Mouse (Mus musculus) CH12.LX (cell line): Measurements from ENCODE around the gene Nek6. TPM values are rescaled to one million over a fixed set of nuclear protein-coding genes. Genes with fewer than 3 reads are reported as not detected.

ENCODE experiments used
- DNase-seq: peaks from one replicate; pipeline ENCODE4 v3.0.0-alpha.2; 2013; ENCODE audit errors: extremely low read depth
- H3K27ac ChIP-seq: 2 replicates; pipeline ENCODE4 v1.5.1; 2012; ENCODE audit warnings: low read depth, mild to moderate bottlenecking, control low read depth, moderate library complexity; ENCODE audit not compliant: insufficient read depth
- H3K27me3 ChIP-seq: replicated peaks from 2 replicates; pipeline ENCODE3; 2012; ENCODE audit warnings: inconsistent platforms
- H3K36me3 ChIP-seq, 2 experiments: replicated peaks in 1 of 2; 2 replicates each; pipeline versions ENCODE3 to v1.6.1; 2012; ENCODE audit warnings: inconsistent platforms in 1 of 2, low read length in 1 of 2, mild to moderate bottlenecking in 1 of 2, mixed read lengths in 1 of 2, moderate library complexity in 1 of 2; ENCODE audit not compliant: control insufficient read depth in 1 of 2, insufficient read depth in 1 of 2
- H3K4me1 ChIP-seq, 2 experiments: 2 replicates each; pipeline ENCODE4 v1.6.1; 2012; ENCODE audit warnings: inconsistent platforms in 1 of 2, moderate library complexity in 1 of 2; ENCODE audit not compliant: insufficient read depth in 2 of 2, control insufficient read depth in 1 of 2
- H3K4me2 ChIP-seq: 2 replicates; pipeline ENCODE4 v1.6.1; 2012; ENCODE audit warnings: low read depth, mild to moderate bottlenecking, control low read depth; ENCODE audit not compliant: poor library complexity, insufficient read depth, severe bottlenecking
- H3K4me3 ChIP-seq, 3 experiments: fragments of 150-350 bp in 1 of 3; sonication (generic) in 1 of 3; replicated peaks in 1 of 3; 2 replicates each; pipeline versions ENCODE3 to v1.5.1; 2011 to 2012; ENCODE audit warnings: low read depth in 2 of 3, low read length in 2 of 3, mild to moderate bottlenecking in 2 of 3, moderate library complexity in 2 of 3, control low read depth in 1 of 3, improper control_type of control experiment in 1 of 3, inconsistent platforms in 1 of 3, mixed read lengths in 1 of 3; ENCODE audit not compliant: poor library complexity in 1 of 3
- H3K79me2 ChIP-seq: replicated peaks from 2 replicates; pipeline ENCODE4 v1.6.1; 2012; ENCODE audit warnings: mild to moderate bottlenecking, moderate library complexity; ENCODE audit not compliant: control insufficient read depth, poor library complexity, insufficient read depth, severe bottlenecking; ENCODE audit errors: extremely low read depth
- H3K9ac ChIP-seq: 2 replicates; pipeline ENCODE4 v1.6.1; 2012; ENCODE audit warnings: low read depth, mild to moderate bottlenecking, control low read depth, moderate library complexity; ENCODE audit not compliant: insufficient read depth
- H3K9me3 ChIP-seq: replicated peaks from 2 replicates; pipeline ENCODE3; 2012; ENCODE audit warnings: low read length, inconsistent platforms, mixed read lengths
- BHLHE40 ChIP-seq: IDR thresholded peaks from 2 replicates; pipeline ENCODE4 v1.6.1; 2011; ENCODE audit warnings: mild to moderate bottlenecking, low read depth, low read length, improper control_type of control experiment
- CHD1 ChIP-seq: IDR thresholded peaks from 2 replicates; pipeline ENCODE4 v1.6.1; 2012; ENCODE audit warnings: low read depth, low read length, improper control_type of control experiment, inconsistent platforms
- CHD2 ChIP-seq: IDR thresholded peaks from 2 replicates; pipeline ENCODE4 v1.6.1; 2011; ENCODE audit warnings: low read length, improper control_type of control experiment
- E2F4 ChIP-seq: IDR thresholded peaks from 2 replicates; pipeline ENCODE4 v1.6.1; 2011; ENCODE audit warnings: low read depth, low read length, improper control_type of control experiment; ENCODE audit not compliant: insufficient replicate concordance
- GABPA ChIP-seq: IDR thresholded peaks from 2 replicates; pipeline ENCODE4 v1.6.1; 2012; ENCODE audit warnings: low read depth, low read length, improper control_type of control experiment, inconsistent platforms; ENCODE audit not compliant: insufficient replicate concordance
- JUN ChIP-seq: IDR thresholded peaks from 2 replicates; pipeline ENCODE4 v1.6.1; 2011; ENCODE audit warnings: low read depth, mild to moderate bottlenecking, low read length, improper control_type of control experiment, moderate library complexity; ENCODE audit not compliant: insufficient read depth
- JUND ChIP-seq: conservative IDR thresholded peaks from 2 replicates; pipeline ENCODE4 v1.6.1; 2011; ENCODE audit warnings: low read depth, low read length, improper control_type of control experiment
- KAT2A ChIP-seq: IDR thresholded peaks from 2 replicates; pipeline ENCODE4 v1.6.1; 2012; ENCODE audit warnings: low read length, improper control_type of control experiment, inconsistent platforms; ENCODE audit not compliant: insufficient replicate concordance
- MAX ChIP-seq: IDR thresholded peaks from 2 replicates; pipeline ENCODE4 v1.6.1; 2011; ENCODE audit warnings: low read length, improper control_type of control experiment
- MXI1 ChIP-seq: IDR thresholded peaks from 2 replicates; pipeline ENCODE4 v1.6.1; 2011; ENCODE audit warnings: mild to moderate bottlenecking, low read depth, low read length, improper control_type of control experiment
- MYC ChIP-seq: IDR thresholded peaks from 2 replicates; pipeline ENCODE4 v1.6.1; 2011; ENCODE audit warnings: low read depth, mild to moderate bottlenecking, improper control_type of control experiment, low read length
- NELFE ChIP-seq: IDR thresholded peaks from 2 replicates; pipeline ENCODE4 v1.6.1; 2011; ENCODE audit warnings: low read depth, low read length, improper control_type of control experiment
- NRF1 ChIP-seq: IDR thresholded peaks from 2 replicates; pipeline ENCODE4 v1.6.1; 2014; ENCODE audit warnings: low read depth, mild to moderate bottlenecking, inconsistent platforms, low read length, improper control_type of control experiment, moderate library complexity
- PAX5 ChIP-seq: IDR thresholded peaks from 2 replicates; pipeline ENCODE4 v1.6.1; 2012; ENCODE audit warnings: low read length, inconsistent platforms, mixed read lengths
- POLR2AphosphoS2 ChIP-seq: IDR thresholded peaks from 2 replicates; pipeline ENCODE4 v1.6.1; 2011; ENCODE audit warnings: low read depth, low read length, improper control_type of control experiment
- RCOR1 ChIP-seq: conservative IDR thresholded peaks from 2 replicates; pipeline ENCODE4 v1.6.1; 2012; ENCODE audit warnings: low read depth, mild to moderate bottlenecking, inconsistent platforms, low read length, improper control_type of control experiment
- SIN3A ChIP-seq: IDR thresholded peaks from 2 replicates; pipeline ENCODE4 v1.6.1; 2012; ENCODE audit warnings: low read length, improper control_type of control experiment, inconsistent platforms
- TBP ChIP-seq: conservative IDR thresholded peaks from 2 replicates; pipeline ENCODE4 v1.6.1; 2011; ENCODE audit warnings: low read depth, low read length, improper control_type of control experiment
- TCF12 ChIP-seq: IDR thresholded peaks from 2 replicates; pipeline ENCODE4 v1.6.1; 2014; ENCODE audit warnings: low read depth, mild to moderate bottlenecking, inconsistent platforms, low read length, improper control_type of control experiment
- ZC3H11A ChIP-seq: IDR thresholded peaks from 2 replicates; pipeline ENCODE4 v1.6.1; 2012; ENCODE audit warnings: low read depth, mild to moderate bottlenecking, inconsistent platforms, low read length, improper control_type of control experiment
- ZKSCAN1 ChIP-seq: IDR thresholded peaks from 2 replicates; pipeline ENCODE4 v1.6.1; 2012; ENCODE audit warnings: low read depth, inconsistent platforms, low read length, improper control_type of control experiment, borderline replicate concordance
- ZNF384 ChIP-seq: IDR thresholded peaks from 2 replicates; pipeline ENCODE4 v1.6.1; 2012; ENCODE audit warnings: low read depth, low read length, improper control_type of control experiment, inconsistent platforms
- dilution Hi-C: fragments of 300-500 bp; cut with MboI; formaldehyde crosslinking; loops from 2 replicates; pipeline ENCODE4 v1.14.3; 2020; ENCODE audit warnings: low sequenced_read_pairs; ENCODE audit not compliant: extremely low pct_unique_long_range_greater_than_20kb, extremely low pct_ligation_motif_present
- in situ Hi-C: fragments of 300-500 bp; cut with MboI; formaldehyde crosslinking; loops from 3 replicates; pipeline ENCODE4 v1.14.3; 2019; ENCODE audit warnings: low sequenced_read_pairs, low pct_ligation_motif_present, low pct_unique_long_range_greater_than_20kb, mixed read lengths
- polyA plus RNA-seq: library from polyadenylated mRNA; unstranded; fragments of >175 nt; gene quantifications from 2 replicates; pipeline ENCODE4 v1.2.1, GENCODE M21; 2012; ENCODE audit warnings: low read depth; ENCODE audit not compliant: insufficient read length
- total RNA-seq, 2 experiments: library from RNA; depleted of rRNA; stranded (reverse); fragments of 300-350 nt in 1 of 2; fragments of >200 nt in 1 of 2; gene quantifications; 2 replicates each; pipeline ENCODE4 v1.2.3; 2012 to 2014

Nek6 gene
- total and polyA plus RNA-seq, 3 experiments, result 31.0 to 39.9 (median 36.7) TPM

- no peak for DNase-seq
- Histone ChIP-seq H3K36me3 (peaks cover 3 to 58% of the 10 kb centered on the region in 2 experiments), H3K4me2 (no peak overlapping the region), H3K4me3 (no peak overlapping the region), H3K9me3 (no peaks in the 10 kb centered on the region), H3K27ac (no peak overlapping the region), H3K27me3 (no peaks in the 10 kb centered on the region), H3K4me1 (peaks cover 7 to 49% of the 10 kb centered on the region in 2 experiments), H3K9ac (no peak overlapping the region), H3K79me2 (peaks cover 41% of the 10 kb centered on the region)
- in situ Hi-C loops, result no loop called here
- TF ChIP-seq POLR2AphosphoS2, result no peak
- no peak for TF ChIP-seq GABPA
- no peak for TF ChIP-seq CHD1
- dilution Hi-C loops, result no loop called here
Observed at GRCm38 (mm10) chr2:38517045-38517444, 5.6 kb downstream of the Nek6 start.

- dilution Hi-C loops, result no loop called here
Observed at GRCm38 (mm10) chr2:38518719-38519118, 7.3 kb downstream of the Nek6 start.

DNA sequence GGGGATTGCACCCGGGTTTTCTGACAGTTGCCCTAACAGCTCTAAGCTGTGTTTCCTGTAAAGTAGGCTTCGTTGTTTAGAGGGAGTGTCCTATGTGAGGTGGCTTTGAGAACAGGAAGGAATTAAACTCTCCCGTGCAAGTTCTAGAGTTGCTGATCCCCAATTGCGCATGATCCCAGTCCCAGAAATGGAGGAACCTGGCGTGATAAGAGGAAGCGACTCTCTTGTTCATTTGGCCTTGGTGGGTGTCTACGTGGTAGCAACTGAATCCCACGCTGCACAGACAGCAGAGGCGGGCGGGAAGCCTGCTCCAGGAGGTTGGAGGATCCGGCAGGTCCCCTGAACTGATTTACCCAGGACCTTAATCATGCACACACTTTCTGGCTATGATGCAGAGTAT lies 8.5 kb downstream of the Nek6 start:
- H3K9me3 ChIP-seq, result no peaks in the 10 kb centered on the region
- no peak overlapping the region for H3K4me3 ChIP-seq
- no peak for TF ChIP-seq PAX5
- no peak for TF ChIP-seq NELFE
- no peak for TF ChIP-seq JUND
- no peak for TF ChIP-seq CHD1
- no peak for TF ChIP-seq E2F4
- no peak for TF ChIP-seq MXI1
- no peak overlapping the region for H3K9ac ChIP-seq
- in situ Hi-C loops, result no loop called here
- no peak for DNase-seq
- H3K79me2 ChIP-seq, result peaks cover 31% of the 10 kb centered on the region
- no peaks in the 10 kb centered on the region for H3K27me3 ChIP-seq
- no peak overlapping the region for H3K27ac ChIP-seq
- H3K4me2 ChIP-seq, result no peak overlapping the region
- dilution Hi-C loops, result no loop called here
- H3K4me1 ChIP-seq, result peaks cover 3 to 48% of the 10 kb centered on the region in 2 experiments
- peaks cover 3 to 72% of the 10 kb centered on the region in 2 experiments for H3K36me3 ChIP-seq

More at GRCm38 (mm10) chr2:38518719-38519118, 7.3 kb downstream of the Nek6 start:
- Histone ChIP-seq H3K79me2 (peaks cover 26% of the 10 kb centered on the region), H3K4me1 (peaks cover 5 to 54% of the 10 kb centered on the region in 2 experiments), H3K4me2 (no peak overlapping the region), H3K27ac (no peak overlapping the region), H3K9ac (no peak overlapping the region), H3K9me3 (no peaks in the 10 kb centered on the region), H3K27me3 (no peaks in the 10 kb centered on the region), H3K36me3 (peaks cover 3 to 63% of the 10 kb centered on the region in 2 experiments), H3K4me3 (no peak overlapping the region)
- TF ChIP-seq SIN3A (no peak), ZNF384 (no peak), KAT2A (no peak), TCF12 (no peak), CHD2 (no peak), JUN (no peak), ZKSCAN1 (no peak), BHLHE40 (no peak), RCOR1 (no peak), E2F4 (no peak), TBP (no peak), MAX (no peak), MYC (no peak), POLR2AphosphoS2 (no peak), NRF1 (no peak), ZC3H11A (no peak)
- DNase-seq, result no peak
- in situ Hi-C loops, result no loop called here
